Comparison of ENCODE assay signal across 16 mouse cellular contexts in genomic region chr9:72961959-72962358, GRCm38 (mm10). TPM values are rescaled to one million over a fixed set of nuclear protein-coding genes. Genes with fewer than 3 reads are reported as not detected.
DNase-seq lines count a peak whose midpoint lies in the region; ATAC-seq and TF ChIP-seq lines count a peak whose summit lies in the region.
"Had no signal": no experiment of that assay in that cellular context is flagged by ENCODE, and none has a peak within 500 bp of the region (broad histone marks: within the 10 kb centered on the region; RNA-seq: fewer than 3 reads in every experiment).

No protein-coding gene starts in this region.

- H3K27me3 ChIP-seq in megakaryocyte, embryonic 14.5 days (replicated peaks): peaks cover 9% of the 10 kb centered on the region

- peaks cover 35% of the 10 kb centered on the region for H3K4me1 ChIP-seq in megakaryocyte, embryonic 14.5 days
- peaks cover 5% of the 10 kb centered on the region in 2 experiments; a peak in 3 of 4 replicates for H3K4me1 ChIP-seq in ES-E14 (ENCODE audit: control insufficient read depth in 2 of 2, insufficient read depth in 2 of 2, low read length in 2 of 2, poor library complexity in 1 of 2)

- H3K9me3 ChIP-seq in megakaryocyte, embryonic 14.5 days: no peaks in the 10 kb centered on the region
- H3K9me3 ChIP-seq in ES-E14 (ENCODE audit: control insufficient read depth, insufficient read depth, low read depth, low read length): no peaks in the 10 kb centered on the region

- H3K36me3 ChIP-seq in megakaryocyte, embryonic 14.5 days (replicated peaks; ENCODE audit: low read length): no peaks in the 10 kb centered on the region
- no peaks in the 10 kb centered on the region for H3K36me3 ChIP-seq in ES-E14 (ENCODE audit: control insufficient read depth, insufficient read depth, low read length, poor library complexity, severe bottlenecking)

- H3K27ac ChIP-seq in ES-E14 (ENCODE audit: insufficient read depth, low read depth, low read length, poor library complexity, severe bottlenecking): no peak overlapping the region; the same call in 1 of the 2 replicates
- H3K27ac ChIP-seq: liver, embryonic 14.5 days had no signal

- ATAC-seq in megakaryocyte, adult 5-6 weeks (ENCODE audit: poor library complexity, severe bottlenecking): no peak

- in situ Hi-C loops in ES-E14 (cut with MboI; ENCODE audit: low sequenced_read_pairs in 2 of 2, unreplicated experiment in 2 of 2): no loop called here

- peak overlapping the region; percentile 10; the same call in 1 of the 2 replicates for H3K9ac ChIP-seq in ES-E14 (ENCODE audit: insufficient read depth, low read depth, low read length, poor library complexity, severe bottlenecking)
- H3K9ac ChIP-seq: liver, embryonic 14.5 days had no signal

- H3K4me3 ChIP-seq in megakaryocyte, embryonic 14.5 days (replicated peaks): peak overlapping the region; percentile 18
- H3K4me3 ChIP-seq in ES-E14 (ENCODE audit: insufficient read depth in 1 of 2, low read depth in 1 of 2, low read length in 2 of 2, poor library complexity in 1 of 2, severe bottlenecking in 1 of 2): peak overlapping the region; percentile 15 to 32; a peak in 3 of 4 replicates

- DNase-seq in ES-E14 (ENCODE audit: low read depth, low spot score): no peak
- peak; percentile 49 to 56 for DNase-seq in natural killer cell, adult 2 months (ENCODE audit: low spot score in 2 of 2)
- DNase-seq in yolk sac, embryonic 10.5 days (ENCODE audit: low spot score): peak; percentile 34
- DNase-seq in gastrocnemius, postnatal 4 days (ENCODE audit: low spot score in 2 of 2): no peak
- DNase-seq in left cerebral cortex, adult 11 months (ENCODE audit: low spot score): no peak
- DNase-seq in embryo, embryonic 10.5 days (ENCODE audit: low spot score): no peak
- DNase-seq: adrenal gland, adult 2 months; cerebellum, adult 9-10 months; left cerebral cortex, postnatal 4 days; right cerebral cortex, postnatal 4 days had no signal

TF ChIP-seq in ES-E14, 5 proteins besides CTCF, POLR2A, EP300 and RAD21:
- TF ChIP-seq MAFK (IDR thresholded peaks at IDR 0.05; ENCODE audit: insufficient read depth, low read depth, low read length) (no peak), HCFC1 (IDR thresholded peaks at IDR 0.05; ENCODE audit: borderline replicate concordance, insufficient read depth, low read length) (no peak), ZNF384 (IDR thresholded peaks at IDR 0.05; ENCODE audit: low read depth, low read length) (no peak), ZC3H11A (IDR thresholded peaks at IDR 0.05; ENCODE audit: borderline replicate concordance, low read depth, low read length) (no peak), CHD2 (IDR thresholded peaks at IDR 0.05; ENCODE audit: low read depth, low read length) (no peak)
TF ChIP-seq in ES-E14: peak in this region for 0.

RNA-seq across cellular contexts. Expression of gene Gm44503, which starts 3.3 kb away (rescaled TPM):
- not detected in 2 replicates for polyA plus RNA-seq in megakaryocyte, embryonic 14.5 days (2012; ENCODE audit: insufficient read depth, low replicate concordance)
- not detected in 2 replicates for total RNA-seq in megakaryocyte, adult 5-6 weeks (2015)
- not detected in 2 replicates for total RNA-seq in megakaryocyte, adult 5-6 weeks (2017)
- total RNA-seq in ES-E14 (2012; rRNA removed): 0.04 TPM in 1 of 2 replicates, not detected in the other
- not detected for total RNA-seq in gastrocnemius, postnatal 4 days (2021)
- total RNA-seq: adrenal gland, adult 2 months; heart, adult 8-10 months had no signal
- polyA plus RNA-seq: intestine, embryonic 14.5 days; liver, embryonic 14.5 days; testis, adult 2 months had no signal

RNA-seq across cellular contexts. Expression of gene Dyx1c1, which starts 3.4 kb away (rescaled TPM):
- polyA plus RNA-seq in megakaryocyte, embryonic 14.5 days (2012; ENCODE audit: insufficient read depth, low replicate concordance): not detected in 2 replicates
- 0.25 and 0.68 TPM in 2 replicates for total RNA-seq in megakaryocyte, adult 5-6 weeks (2015)
- total RNA-seq in megakaryocyte, adult 5-6 weeks (2017): 0.18 and 0.33 TPM in 2 replicates
- total RNA-seq in ES-E14 (2012; rRNA removed): 1.2 and 1.4 TPM in 2 replicates
- total RNA-seq in gastrocnemius, postnatal 4 days (2021): under 1 TPM; 0.54 to 0.80 TPM

RNA-seq across cellular contexts. Expression of gene Ccpg1os, which starts 23.2 kb away (rescaled TPM):
- polyA plus RNA-seq in megakaryocyte, embryonic 14.5 days (2012; ENCODE audit: insufficient read depth, low replicate concordance): 0.69 and 4.6 TPM in 2 replicates
- 1.7 and 2.4 TPM in 2 replicates for total RNA-seq in megakaryocyte, adult 5-6 weeks (2015)
- 1.1 and 4.9 TPM in 2 replicates for total RNA-seq in megakaryocyte, adult 5-6 weeks (2017)
- total RNA-seq in ES-E14 (2012; rRNA removed): 5.1 and 7.1 TPM in 2 replicates
- 1 to 10 TPM; 5.2 to 6.2 TPM for total RNA-seq in gastrocnemius, postnatal 4 days (2021)

RNA-seq across cellular contexts. Expression of gene Ccpg1, which starts 23.3 kb away (rescaled TPM):
- 0.58 and 3.9 TPM in 2 replicates for polyA plus RNA-seq in megakaryocyte, embryonic 14.5 days (2012; ENCODE audit: insufficient read depth, low replicate concordance)
- 74.2 and 85.3 TPM in 2 replicates for total RNA-seq in megakaryocyte, adult 5-6 weeks (2015)
- 168 and 169 TPM in 2 replicates for total RNA-seq in megakaryocyte, adult 5-6 weeks (2017)
- 31.3 and 45.2 TPM in 2 replicates for total RNA-seq in ES-E14 (2012; rRNA removed)
- total RNA-seq in gastrocnemius, postnatal 4 days (2021): 10 to 100 TPM; 30.4 to 36.2 TPM

RNA-seq across cellular contexts. Expression of gene Pygo1, which starts 36.5 kb away (rescaled TPM):
- not detected in 2 replicates for polyA plus RNA-seq in megakaryocyte, embryonic 14.5 days (2012; ENCODE audit: insufficient read depth, low replicate concordance)
- not detected in 2 replicates for total RNA-seq in megakaryocyte, adult 5-6 weeks (2015)
- not detected in 2 replicates for total RNA-seq in megakaryocyte, adult 5-6 weeks (2017)
- total RNA-seq in ES-E14 (2012; rRNA removed): 0.42 and 0.58 TPM in 2 replicates
- 1 to 10 TPM; 6.2 to 7.0 TPM for total RNA-seq in gastrocnemius, postnatal 4 days (2021)

Comparison
In these comparisons a context has a peak if more than half of its experiments do, and no peak if none do; other contexts are left out.
1. DNase-seq: peak in natural killer cell, adult 2 months (2 of 2) and yolk sac, embryonic 10.5 days (single experiment); none in ES-E14 (single experiment), gastrocnemius, postnatal 4 days (0 of 2), left cerebral cortex, adult 11 months (single experiment) and embryo, embryonic 10.5 days (single experiment).